Mouse (Mus musculus): ENCODE data around the gene Rpl26. TPM values are rescaled to one million over a fixed set of nuclear protein-coding genes. Genes with fewer than 3 reads are reported as not detected.

Rpl26 gene
- total RNA-seq, 2 experiments from 2014 or later: 607 to 680 TPM

DNA sequence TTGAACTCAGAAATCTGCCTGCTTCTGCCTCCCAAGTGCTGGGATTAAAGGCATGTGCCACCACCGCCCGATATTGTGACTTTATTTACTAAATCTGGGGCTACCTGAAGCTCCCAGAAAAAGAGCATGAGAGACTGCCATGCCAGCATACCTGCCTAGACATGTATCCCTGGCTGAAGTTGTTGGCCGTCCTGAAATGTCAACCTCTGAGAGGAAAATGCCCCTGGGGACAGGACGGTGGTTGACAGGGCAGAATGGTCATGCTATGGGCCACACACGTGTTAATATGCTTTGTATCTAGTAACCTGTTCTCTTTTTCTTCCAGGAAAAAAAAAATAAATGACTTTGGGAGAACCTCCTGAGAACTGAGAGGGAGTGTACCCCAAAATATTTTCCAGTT is 15.3 kb upstream of the Rpl26 start:
- DNase-seq: no peak
- intact Hi-C loops (cut with DNase I): no loop called here

DNA sequence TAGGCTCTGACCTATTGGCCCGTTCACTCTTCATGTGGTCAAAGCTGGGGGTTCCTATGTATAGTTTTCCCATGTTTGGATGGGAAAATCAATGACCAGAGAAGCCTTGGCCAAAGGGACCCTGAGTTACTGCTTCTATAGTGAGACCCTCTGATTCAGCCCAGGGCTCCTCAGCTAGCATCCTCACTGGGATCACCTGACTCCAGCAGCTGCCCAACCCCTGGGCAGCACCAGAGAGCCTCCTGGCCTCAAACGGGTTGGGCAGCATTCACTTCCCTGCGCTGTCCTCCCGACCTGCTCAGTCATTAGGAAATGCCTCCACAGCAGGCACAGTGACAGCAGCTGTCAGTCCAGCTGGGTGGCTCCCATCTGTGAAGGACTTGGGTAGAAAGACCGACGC is 13.1 kb upstream of the Rpl26 start, which contains the start of gene Rnf222:
Gene Rnf222 (plus strand): TSS at position 301 of the 400 bp plus-strand sequence.
- no peak for DNase-seq
- intact Hi-C loops (cut with DNase I): no loop called here

DNA sequence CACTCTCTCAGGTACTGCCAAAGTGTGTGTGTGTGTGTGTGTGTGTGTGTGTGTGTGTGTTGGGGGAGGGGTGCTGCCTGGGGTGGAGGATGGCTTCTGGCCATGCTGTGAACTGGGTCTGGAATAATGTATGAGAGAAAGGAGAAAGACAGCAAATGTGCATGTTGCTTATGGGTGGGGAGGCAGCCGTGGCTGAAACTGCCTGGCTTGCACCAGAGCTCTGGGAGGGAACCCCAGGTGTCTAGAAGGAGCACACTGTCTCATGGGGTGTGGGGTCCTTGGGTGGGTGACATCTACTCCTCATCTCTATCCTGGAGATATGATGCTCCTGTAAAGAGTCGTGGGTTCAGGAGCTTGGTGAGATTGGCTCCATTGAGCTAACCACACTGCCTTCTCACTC is 12.7 kb upstream of the Rpl26 start:
- no peak for DNase-seq
- intact Hi-C loops (cut with DNase I): no loop called here

DNA sequence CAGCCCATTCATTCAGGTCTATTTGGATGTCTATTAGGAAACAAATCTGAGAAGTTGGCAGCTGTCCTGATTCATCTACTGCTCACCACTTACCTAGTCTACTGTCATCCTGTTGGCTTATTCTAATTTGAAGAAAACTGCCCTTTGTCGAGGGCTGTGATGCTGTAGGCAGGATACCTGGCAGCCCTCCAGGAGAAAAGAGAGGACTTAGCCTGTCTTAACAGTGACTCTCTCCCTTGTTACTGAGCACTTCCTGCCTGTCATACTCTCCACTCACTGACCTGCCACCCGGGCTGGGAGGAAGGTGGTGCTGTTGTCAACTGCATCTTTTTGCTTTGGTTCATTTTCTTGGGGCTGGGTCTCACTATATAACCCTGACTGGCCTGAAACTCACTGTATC is 10.8 kb upstream of the Rpl26 start:
- intact Hi-C loops (cut with DNase I): no loop called here
- DNase-seq: no peak

DNA sequence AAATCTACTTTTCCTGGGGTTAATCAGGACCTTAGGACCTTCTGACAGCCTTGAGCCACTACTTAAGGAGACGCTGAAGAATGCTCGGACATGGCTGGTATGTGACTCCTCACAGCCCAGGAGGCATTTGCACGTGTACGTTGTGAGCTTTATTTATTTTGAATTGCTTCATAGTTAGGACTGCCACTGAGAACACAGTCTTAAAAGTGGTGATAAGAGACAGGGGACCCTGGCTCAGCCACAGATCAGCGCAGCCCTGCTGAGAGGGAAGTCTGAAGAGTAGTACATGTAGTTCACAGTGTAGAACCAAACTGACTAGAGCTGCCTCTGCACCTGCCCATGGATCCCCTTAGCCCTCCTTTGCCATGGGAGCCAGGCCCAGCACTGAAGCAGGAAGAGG is 9.6 kb upstream of the Rpl26 start:
- intact Hi-C loops (cut with DNase I): no loop called here

DNA sequence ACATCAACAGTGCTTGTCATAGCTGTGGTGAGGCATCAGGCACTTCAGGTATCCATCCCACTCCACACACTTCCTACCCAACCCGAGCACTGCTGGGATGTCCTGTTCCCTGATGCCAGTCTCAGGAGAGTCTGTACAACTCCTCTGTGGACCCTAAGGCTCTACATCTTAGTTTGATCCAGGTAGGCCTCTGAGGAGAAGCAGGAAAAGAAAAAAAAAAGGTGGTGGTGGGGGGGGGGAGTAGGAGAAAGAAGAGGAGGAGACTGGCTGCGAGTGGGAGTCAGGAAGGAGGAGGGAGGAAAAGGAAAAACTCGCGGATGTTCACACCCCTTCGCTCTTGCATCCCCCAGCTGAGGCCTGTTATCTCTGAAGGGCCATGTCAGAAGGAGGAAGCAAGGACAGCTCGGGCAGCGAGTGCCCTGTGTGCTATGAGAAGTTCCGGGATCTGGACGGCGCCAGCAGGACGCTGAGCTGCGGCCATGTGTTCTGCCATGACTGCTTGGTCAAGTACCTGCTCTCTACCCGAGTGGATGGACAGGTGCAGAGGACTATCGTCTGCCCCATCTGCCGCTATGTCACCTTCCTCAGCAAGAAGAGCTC is 9.1 kb upstream of the Rpl26 start:
- intact Hi-C loops (cut with DNase I): no loop called here
- no peak for DNase-seq

More for the DNA sequence above, 9.6 kb upstream of the Rpl26 start:
- DNase-seq: no peak

DNA sequence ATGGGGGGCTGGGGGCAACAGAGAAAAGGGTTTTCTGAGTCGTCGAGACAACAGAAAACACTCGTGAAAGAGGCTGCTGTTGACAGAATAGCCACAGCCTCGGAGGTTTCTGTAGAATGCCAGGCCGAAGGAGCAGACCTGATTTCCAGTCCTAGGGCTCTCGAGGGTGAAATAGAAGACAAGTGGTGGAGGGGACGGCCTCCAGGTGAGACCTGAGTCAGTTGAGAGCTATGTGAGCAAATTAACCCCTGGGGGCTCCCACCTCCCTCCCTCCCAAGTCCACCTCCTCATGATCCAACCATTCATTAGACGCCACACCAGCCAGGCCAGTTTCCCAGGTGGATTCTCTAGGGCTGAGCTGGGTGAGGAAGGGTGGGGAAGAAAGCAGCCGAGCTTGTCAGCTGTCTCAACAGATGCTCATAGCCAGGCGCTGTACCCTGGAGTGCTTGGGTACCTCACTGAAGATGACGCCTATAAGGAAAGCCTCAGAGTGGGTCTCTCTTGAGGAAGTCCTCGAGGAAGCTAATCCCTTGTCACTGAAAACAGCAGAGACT is 7.4 kb upstream of the Rpl26 start:
- no peak for DNase-seq
- intact Hi-C loops (cut with DNase I): no loop called here

DNA sequence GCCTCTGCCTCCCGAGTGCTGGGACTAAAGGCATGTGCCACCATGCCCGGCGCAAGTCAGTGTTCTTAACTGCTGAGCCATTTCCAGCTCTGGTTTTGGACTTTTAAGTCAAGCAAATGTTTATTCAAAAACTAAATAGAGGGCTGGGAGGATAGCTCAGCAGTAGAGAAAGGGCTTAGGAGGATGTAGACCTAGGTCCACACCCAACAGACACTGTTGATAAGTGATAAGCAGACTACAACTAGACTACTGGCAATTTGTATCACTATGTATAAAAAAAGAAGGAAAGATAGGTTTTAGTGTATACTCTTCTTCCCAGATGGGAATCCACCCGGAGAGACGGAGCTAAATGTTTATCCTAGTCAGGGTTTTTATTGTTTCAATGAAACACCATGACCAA is 5.1 kb upstream of the Rpl26 start:
- no peak for DNase-seq
- intact Hi-C loops (cut with DNase I): no loop called here

DNA sequence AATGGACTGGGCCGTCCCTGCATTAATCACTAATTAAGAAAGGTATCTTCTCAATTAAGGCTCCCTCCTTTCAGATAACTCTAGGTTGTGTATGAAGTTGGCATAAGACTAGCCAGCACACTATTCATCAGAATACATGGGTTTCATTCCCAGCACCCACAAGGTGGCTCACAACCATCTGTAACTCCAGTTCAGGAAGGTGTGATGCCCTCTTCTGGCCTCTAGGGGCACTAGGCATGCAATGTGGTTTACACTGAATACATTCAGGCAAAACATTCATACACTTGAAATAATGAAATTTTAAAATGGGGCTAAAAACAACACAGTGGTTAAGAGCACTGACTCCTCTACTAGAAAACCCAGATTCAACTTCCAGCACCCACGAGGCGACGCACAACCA is 4.3 kb upstream of the Rpl26 start:
- intact Hi-C loops (cut with DNase I): no loop called here
- peak in 1 of 2 experiments; percentile 37 for DNase-seq

DNA sequence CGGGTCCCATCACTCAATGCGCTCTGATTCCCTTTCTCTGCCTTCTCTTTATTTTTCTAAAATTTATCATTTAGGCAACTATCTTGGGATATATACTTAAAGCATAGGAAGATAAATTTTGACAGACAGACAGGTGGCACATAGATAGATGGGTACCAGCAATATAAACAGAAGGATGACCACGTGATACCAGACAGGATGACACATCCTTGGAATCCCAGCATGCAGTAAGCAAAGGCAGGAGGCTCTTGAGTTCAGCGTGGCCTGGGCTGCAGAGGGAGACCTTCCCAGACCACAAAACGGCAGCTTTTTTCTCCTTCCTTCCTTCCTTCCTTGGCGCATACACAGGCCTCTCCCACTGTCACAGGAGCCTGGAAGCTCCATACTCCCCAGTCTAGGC is 3.5 kb upstream of the Rpl26 start:
- intact Hi-C loops (cut with DNase I): no loop called here
- no peak for DNase-seq

DNA sequence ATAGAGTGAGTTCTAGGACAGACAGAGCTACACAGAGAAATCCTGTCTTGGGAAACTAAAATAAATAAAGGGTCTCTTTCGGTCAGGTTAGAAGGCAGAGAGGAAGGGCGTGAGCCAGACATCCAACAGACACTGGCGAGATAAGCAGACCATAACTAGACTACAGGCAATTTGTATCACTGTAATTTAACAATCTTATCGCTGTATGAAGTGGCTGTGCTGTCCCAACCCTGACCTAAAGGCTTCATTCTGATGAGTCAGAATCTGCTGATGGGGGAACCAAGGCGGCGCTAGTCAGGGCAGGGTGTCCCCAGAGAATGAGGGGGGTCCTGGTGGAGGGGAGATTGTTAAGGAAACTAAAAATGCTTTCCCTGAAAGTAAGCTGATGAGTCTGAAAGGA is 2.6 kb upstream of the Rpl26 start:
- DNase-seq: no peak
- intact Hi-C loops (cut with DNase I): no loop called here

DNA sequence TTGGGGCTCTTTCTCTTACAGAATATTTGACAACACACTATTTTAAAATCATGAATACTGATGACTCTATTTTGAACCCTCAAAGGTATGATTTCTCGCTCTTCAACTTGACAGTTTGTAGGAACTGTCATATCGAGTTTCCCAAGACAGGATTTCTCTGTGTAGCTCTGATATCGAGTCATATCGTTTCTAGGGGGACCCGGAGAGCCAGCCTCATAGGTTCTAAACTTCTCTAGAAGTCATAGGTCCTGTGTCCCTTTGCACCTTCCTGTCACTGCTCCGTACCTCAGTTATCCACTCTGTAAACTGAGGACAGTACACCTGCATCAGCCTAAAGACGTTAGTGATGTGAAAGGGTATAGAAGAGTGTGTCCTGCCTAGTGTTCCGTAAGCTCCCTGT is 1.6 kb upstream of the Rpl26 start:
- no peak for DNase-seq
- intact Hi-C loops (cut with DNase I): loop anchor here (5.0 kb wide), 1 partner anchor 67 kb away; the partner anchor contains the start of gene Slc25a35

DNA sequence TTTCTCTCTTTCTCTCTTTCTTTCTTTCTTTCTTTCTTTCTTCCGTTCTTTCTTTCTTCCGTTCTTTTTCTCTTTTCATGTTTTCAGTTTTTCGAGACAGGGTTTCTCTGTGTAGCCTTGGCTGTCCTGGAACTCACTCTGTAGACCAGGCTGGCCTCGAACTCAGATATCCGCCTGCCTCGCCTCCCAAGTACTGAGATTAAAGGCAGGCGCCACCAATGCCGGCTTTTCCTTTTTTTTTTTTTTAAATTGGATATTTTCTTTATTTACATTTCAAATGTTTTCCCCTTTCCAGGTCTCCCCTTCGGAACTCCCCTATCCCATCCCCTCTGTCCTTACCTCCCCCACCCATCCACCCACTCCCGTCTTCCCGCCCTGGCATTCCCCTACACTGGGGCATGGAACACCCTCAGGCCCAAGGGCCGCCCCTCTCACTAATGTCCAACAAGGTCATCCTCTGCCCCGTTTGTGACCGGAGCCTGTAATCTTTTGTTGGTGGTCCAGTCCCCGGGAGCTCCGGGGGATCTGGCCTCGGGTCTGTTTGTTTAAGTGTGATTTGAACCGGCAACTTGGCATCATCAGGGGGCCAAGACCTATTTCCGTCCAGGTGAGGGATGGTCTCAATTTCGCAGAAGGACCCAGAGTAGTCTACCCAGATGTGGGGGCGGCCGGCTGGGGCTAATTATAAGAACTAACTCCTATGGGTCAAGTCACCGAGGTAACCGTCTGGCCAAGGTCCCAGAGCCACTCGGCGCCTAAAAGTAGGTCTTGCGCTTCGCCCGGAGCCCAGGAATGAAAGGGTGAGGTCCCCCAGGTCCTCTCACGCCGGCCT is 648 bp upstream of the Rpl26 start:
- intact Hi-C loops (cut with DNase I): loop anchor here (5.0 kb wide), 1 partner anchor 67 kb away; the partner anchor contains the start of gene Slc25a35
- DNase-seq: no peak

DNA sequence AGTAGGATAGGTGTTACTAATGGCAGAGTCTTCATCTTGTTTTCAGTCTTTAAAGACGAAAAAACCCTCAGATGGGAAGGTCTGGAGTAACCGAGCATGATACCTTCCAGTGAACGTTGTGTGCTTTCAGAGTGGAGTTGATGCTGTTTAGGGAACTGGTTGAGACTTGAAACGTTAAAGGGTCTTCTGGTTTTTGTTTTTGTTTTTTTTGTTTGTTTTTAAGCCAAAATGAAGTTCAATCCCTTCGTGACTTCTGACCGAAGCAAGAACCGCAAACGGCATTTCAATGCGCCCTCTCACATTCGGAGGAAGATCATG is 623 bp downstream of the Rpl26 start:
- intact Hi-C loops (cut with DNase I): loop anchor here (2.0 to 5.0 kb wide), 2 partner anchors 65 to 131 kb away; partner anchors contain the start of gene Slc25a35

DNA sequence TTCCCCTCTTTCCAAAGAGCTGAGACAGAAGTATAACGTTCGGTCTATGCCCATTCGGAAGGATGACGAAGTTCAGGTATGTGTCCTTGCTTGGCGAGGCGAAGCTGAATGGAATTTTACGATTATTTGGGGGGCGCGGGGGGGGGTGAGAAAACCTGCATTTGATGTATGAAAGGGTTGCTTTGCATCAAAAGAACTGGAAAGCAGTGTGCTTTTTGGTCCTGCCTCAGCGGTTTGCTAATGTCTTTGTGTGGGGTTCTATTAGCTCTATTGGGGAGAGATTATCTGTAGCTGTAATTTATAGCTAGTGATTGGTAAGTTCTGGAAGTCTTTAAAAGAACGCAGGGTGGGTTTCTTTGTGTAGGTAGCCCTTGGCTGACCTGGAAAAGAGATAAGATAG is 984 bp downstream of the Rpl26 start:
- DNase-seq: no peak
- intact Hi-C loops (cut with DNase I): loop anchor here (2.0 to 5.0 kb wide), 2 partner anchors 65 to 130 kb away; partner anchors contain the start of gene Slc25a35

More for the DNA sequence above, 623 bp downstream of the Rpl26 start:
- DNase-seq: no peak

DNA sequence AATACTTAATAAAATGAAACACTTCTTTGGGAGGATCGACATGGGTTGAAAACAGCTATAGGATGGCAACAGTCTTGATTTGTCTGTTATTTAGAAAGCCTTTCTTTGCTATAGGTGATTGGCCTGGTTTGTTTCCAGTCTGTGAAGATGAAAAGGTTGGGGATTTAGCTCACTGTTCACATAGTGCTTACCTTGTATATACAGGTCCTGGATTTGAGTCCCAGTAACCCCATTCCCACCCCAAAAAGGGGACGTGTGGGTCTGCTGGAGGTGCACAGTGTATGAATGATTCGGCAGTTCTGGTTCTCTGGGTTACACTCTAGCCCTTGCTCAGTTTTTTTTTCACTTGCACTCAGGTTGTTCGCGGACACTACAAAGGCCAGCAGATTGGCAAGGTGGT is 1.4 kb downstream of the Rpl26 start:
- intact Hi-C loops (cut with DNase I): loop anchor here (2.0 to 5.0 kb wide), 2 partner anchors 64 to 130 kb away; partner anchors contain the start of gene Slc25a35
- no peak for DNase-seq

DNA sequence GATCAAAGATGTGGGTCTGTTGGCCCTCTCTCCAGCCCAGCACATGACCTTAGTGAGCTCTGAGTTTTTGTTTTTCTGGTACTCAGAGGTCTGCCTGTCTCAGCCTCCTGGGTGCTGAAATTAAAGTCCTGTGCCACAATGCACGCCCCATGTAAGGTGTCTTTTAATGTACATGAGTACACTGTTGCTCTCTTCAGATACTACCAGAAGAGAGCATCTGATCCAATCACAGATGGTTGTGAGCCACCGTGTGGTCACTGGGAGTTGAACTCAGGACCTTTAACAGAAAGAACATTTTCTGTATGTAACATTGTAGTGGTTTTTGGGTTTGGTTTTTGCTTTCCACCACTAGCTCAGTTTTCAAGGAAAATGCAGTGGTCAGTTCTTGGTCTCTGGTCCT is 2.4 kb downstream of the Rpl26 start:
- DNase-seq: no peak
- intact Hi-C loops (cut with DNase I): loop anchor here (1.0 to 5.0 kb wide), 3 partner anchors 64 to 129 kb away; partner anchors contain the start of gene Slc25a35

DNA sequence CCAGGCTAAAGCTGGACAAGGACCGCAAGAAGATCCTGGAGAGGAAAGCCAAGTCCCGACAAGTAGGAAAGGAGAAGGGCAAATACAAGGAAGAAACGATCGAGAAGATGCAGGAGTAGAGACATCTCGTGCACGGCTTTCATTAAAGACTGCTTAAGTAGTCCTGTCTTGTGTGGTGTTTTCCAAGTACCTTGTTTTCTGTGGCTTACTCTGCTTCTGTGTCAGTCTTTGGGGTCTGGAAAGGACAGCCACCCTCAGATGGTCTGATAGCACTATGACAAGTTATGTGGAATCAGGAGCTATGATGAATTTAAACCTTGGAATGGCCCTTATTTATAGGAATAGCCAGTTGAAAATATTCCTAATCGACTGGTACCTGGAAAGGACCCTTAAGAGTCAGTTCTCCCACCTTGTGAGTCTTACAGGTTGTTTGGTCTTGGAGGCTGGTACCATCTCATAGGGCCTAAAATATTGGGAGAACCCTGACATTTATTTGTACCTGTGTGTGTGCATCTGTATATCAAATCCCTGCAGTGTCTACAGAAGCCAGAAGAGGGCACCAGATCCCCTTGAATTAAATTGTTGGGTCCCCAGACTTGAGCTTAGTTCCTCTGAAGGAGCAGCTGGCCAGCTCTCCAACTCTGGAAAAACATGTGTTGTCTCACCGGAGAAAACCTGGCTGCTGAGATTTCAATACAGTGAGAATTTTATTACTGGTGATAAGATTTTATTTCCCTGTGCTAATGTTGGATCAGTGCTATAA is 3.2 kb downstream of the Rpl26 start:
- peak; percentile 78 to 87 for DNase-seq
- intact Hi-C loops (cut with DNase I): loop anchor here (1.0 to 5.0 kb wide), 3 partner anchors 48 to 78 kb away; partner anchors contain the start of gene Slc25a35

DNA sequence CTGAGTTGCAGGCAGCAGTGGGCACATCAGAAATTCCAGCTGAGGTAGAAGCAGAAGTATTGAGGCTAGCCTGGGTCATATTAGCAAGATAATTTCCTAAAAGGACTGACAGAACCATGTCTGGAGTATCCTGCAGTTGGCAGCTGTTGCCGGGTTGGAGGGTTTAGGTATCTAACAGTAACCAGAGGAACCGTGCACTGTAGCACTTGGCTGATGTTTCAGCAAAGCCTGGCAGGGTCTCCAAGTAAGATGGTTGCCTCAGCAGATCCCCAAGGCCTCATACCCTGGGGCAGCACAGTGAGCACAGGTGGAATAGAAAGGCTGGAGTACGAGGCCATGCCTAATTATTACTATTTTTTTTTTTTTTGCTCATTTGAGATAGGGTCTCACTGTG is 3.8 kb downstream of the Rpl26 start:
- no peak for DNase-seq
- intact Hi-C loops (cut with DNase I): loop anchor here (5.0 kb wide), 1 partner anchor 47 kb away; no protein-coding TSS in a partner anchor

DNA sequence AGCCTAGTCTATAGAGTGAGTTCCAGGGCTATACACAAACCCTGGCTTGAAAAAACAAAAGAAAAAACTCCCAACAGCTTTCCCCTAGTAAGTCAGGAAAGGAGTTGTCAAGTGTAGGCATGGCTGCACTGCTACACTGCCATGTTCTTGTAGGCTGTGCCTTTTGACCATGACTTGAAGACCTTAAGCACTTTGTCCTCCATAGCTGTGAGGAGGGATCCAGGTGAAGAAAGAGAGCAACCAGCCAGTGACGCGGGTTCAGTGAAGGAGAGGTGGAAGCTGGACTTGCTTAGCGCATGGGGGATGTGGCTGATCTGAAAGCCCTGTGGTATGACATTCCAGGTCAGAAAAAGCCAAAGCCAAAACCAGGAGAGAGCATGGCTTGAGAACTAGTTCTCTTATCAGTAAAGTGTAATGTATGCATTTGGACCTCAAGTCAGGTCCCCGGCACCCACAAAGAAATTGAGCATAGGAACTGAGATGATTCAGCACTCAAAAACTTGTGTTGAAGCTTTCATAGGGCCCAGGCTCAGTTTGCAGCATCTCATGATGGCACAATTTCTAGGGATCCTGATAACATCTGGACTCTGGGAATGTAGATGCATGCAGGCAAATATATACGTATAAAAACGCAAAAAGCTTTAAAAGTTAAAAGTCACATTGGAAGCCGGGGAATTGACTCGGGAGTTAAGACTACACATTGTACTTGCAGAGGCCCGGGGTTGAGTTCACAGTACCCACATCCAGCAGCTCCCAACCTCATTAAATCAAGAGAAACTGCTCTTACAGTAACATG is 4.5 kb downstream of the Rpl26 start:
- DNase-seq: no peak
- intact Hi-C loops (cut with DNase I): loop anchor here (5.0 kb wide), 1 partner anchor 46 kb away; no protein-coding TSS in a partner anchor

Measured in heart, postnatal 14 days (tissue).